Mouse (Mus musculus) heart, postnatal 36 days (tissue): ENCODE data around the gene Gapvd1. TPM values are rescaled to one million over a fixed set of nuclear protein-coding genes. Genes with fewer than 3 reads are reported as not detected.
A peak's percentile ranks its signal among the peaks of the same experiment; 100 is the strongest.

Experiments used
- DNase-seq, 2 experiments: peaks; one replicate each; pipeline ENCODE4 v3.0.0; 2021 to 2022
- intact Hi-C: fragments of 180-260 bp; cut with DNase I; formaldehyde crosslinking; loops from one replicate; pipeline ENCODE4 v1.15.1; 2025
- total RNA-seq, 2 experiments: library from RNA; stranded (reverse); gene quantifications; 2 replicates each; pipeline ENCODE4 v1.2.3; 2021

Gapvd1 gene
- total RNA-seq, 2 experiments from 2014 or later = 37.5 to 41.5 TPM

DNA sequence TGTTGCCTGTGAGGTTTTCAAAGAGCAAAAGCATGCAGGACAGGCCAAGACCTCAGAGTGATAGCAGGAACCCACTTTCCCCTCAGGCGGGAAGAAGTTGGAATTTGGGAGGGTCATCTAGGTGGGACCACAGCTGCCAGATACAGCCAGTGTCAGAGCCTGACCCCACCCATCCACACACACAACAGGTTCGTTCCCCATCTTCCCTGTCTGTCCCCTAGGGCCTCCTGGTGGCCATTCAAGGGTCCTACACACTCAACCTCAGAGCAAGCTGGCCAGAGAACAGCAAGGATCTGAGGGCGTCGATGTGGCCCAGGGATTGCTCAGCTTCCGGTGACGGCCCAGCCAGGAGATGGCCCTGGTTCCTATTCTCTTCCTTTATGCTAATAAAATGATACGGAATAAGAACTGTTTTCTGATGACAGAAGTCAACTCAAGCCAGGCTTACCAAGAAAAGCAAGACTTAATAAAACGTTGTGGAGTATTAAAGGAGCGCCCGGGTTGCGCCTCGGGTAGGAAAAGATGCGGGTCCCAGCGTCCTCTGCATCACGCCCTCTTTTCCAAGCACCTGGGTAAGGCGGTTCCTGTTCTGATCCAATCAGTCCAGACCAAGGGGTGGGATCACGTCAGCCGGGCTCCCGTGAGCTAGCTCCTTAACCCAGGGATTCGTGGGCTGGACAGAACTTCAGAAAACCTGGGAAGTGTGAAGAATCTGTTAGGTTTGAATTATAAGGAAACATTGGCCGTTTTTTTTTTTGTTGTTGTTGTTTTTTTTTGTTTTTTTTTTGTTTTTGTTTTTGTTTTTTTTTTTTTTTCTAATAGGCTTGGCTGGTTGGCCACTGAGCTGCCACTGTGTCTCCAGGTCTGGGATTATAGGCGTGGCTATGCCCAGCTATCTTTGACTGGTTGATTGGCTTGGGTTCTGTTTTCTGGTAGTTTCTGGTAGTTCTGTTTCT is 110.2 kb downstream of the Gapvd1 start:
- DNase-seq = no peak
- intact Hi-C loops = no loop called here

DNA sequence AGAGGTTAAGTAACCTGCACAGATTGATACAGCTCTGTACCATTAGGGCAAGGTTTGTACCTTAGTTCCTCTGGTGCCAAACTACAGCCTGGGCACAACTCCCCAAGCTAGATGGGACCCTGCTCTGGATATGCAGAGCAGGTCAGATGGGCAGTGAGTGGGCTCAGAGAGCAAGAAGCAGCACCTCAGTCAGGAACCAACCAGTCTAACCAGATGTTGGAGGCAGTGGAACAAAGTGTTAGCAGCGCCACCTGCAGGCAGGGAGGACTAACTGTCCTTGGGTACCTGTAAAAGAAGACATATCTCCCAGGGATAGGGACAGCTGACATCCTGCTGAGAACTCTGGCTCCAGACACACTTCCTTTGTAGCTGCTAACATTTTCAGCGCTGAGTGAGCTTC is 112.7 kb downstream of the Gapvd1 start:
- intact Hi-C loops = no loop called here
- peak in 1 of 2 experiments; percentile 26 for DNase-seq

DNA sequence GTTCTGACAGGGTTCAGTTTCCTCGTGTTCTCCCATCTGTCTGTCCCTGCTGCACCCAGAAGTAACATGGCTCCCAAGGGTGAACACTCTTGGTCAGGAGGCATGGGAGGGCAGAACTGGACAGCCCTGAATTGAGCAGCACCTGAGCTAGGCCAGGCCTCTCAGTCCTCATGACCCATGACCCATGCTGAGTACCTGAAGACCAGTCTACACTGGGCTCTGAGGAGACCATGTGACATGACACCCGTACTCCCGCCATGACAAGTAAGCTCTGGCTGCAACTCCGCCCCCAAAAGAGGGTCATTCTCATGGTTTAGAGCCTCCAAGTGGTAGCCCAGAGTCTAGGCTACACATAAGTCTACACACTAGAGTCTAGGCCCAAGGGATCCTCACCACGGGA is 115.3 kb downstream of the Gapvd1 start:
- DNase-seq = no peak
- intact Hi-C loops = loop anchor here (1.0 to 5.0 kb wide), 4 partner anchors 107 to 892 kb away; no protein-coding TSS in a partner anchor

DNA sequence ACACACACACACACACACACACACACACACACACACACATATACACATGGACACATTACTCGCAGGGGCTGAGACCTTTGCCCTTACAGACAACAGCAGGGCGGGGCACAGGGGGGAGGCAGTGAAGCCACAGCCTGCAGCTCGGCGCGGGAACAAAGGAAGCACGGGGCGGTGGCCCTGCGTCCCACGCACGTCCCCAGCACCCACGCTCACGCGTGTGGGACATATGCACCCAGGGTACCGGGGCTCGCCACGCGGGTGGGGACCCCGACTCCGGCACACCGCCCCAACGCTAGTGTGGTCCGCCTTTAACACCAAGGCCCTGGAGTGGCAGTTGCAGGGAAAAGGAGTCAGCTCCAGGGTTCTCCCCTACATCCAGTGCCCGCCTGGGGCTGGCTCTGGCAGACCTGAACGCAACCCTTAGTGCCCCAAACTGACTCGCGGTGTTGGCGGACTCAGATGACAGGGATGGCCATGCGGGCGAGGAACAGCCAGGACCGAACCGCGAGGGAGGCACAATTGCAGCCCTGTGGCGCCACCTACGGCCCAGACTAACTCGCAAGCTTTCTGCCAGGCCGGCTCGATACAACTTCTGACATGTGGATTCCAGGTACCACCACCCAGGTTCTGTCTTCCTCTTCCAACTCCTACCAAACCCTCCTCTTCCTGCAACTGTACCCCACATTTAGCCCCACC is 115.9 kb downstream of the Gapvd1 start:
- intact Hi-C loops = loop anchor here (1.0 to 5.0 kb wide), 4 partner anchors 107 to 892 kb away; no protein-coding TSS in a partner anchor

DNA sequence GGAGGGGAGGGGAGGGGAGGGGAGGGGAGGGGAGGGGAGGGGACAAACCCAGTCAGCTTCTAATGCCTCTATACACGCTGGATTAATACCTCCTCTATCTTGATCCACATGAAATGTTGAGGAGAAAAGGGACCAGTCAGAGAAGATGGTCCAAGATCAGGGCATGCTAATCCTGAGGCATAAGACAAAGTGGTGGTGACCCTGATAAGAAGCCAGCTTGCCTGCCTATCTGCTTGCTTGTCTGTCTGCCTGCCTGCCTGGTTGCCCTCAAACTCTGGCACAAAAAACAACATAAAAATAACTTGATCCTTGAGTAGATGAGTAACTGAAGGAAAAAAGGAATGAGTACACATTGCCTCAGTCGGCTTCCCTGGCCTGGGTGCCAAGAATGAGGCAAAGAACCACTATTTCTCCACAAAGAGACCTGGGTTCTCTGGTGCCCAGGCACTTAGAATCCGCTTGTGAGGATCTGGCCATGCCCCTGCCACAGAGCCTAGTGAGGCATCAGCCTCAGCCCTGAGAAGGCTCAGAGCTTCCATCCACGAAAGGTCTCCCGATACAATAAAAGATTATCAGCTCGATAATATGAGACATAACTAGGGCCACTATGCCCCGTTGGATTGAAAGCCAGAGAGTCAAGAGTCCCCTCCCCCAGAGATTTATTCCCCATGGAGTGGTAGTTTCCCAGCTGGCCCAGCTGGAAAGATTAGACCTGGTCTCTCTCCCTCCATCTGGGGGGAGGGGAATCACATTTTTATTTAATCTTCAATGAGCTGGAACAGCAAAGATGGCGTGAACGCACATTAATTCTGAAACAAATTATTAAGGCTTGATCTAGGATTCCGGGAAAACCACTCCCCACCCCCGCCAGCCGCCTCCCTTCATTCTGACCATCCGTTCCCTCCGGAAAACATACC is 119.5 kb downstream of the Gapvd1 start:
- intact Hi-C loops = loop anchor here (5.0 kb wide), 3 partner anchors 103 to 888 kb away; no protein-coding TSS in a partner anchor
- DNase-seq = no peak

More for the DNA sequence above, 115.9 kb downstream of the Gapvd1 start:
- peak; percentile 84 to 89 for DNase-seq

DNA sequence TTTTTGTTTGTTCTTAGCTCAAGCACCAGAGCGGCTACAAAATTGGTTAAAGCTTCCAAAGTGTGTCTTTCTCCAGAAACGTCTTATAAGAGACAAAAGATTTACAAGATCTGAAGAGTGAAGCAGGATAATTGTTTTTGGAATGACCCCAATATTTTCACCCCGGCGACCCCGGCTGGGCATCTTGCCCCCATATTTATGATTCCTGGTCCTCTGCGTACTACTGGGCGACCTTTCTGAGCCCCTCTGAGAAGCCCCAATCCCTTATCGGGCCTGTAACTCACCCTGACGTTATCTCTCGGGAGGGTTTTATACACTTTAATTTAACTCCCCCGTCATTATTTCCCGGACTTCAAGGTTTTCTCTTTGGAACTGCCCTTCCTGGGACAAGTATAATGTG is 123.0 kb downstream of the Gapvd1 start:
- no peak for DNase-seq
- intact Hi-C loops = no loop called here

DNA sequence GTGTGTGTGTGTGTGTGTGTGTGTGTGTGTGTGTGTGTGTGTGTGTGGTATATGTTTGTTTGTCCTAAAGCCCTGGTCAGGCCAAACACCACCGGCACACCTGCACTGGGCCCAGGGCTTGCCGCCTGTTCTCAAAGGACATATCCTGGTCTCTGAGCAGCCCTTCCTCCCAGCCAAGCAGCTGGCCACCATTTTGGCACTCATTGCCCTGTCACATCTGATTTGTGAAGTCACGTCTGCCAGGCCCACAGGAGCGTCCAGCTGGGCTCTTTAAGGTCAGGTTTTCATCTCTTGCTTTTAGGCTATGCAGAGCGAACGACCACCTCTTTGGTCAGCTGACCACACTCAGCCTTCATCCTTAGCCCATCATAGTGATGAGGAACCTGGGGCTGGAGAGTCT is 124.6 kb downstream of the Gapvd1 start:
- no peak for DNase-seq
- intact Hi-C loops = no loop called here

DNA sequence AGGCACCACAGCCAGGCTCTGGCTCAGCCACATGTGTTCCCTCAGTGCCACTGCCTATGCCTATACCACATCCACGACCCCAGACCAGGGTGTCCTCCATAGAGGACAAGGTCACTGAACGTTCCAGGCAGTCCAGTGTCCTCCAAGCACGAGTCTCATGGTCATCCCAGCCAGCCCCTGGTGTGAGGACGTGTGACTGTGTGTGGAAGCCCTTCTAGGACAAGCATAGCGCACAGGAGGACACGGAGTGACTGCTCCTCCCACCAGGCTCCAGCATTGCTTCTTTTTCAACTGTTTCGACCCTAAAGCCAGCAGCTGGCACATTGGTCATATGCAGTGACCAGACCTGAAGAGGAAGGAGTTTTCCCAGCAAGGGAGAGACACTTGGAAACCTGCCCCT is 125.3 kb downstream of the Gapvd1 start:
- DNase-seq = no peak
- intact Hi-C loops = no loop called here

DNA sequence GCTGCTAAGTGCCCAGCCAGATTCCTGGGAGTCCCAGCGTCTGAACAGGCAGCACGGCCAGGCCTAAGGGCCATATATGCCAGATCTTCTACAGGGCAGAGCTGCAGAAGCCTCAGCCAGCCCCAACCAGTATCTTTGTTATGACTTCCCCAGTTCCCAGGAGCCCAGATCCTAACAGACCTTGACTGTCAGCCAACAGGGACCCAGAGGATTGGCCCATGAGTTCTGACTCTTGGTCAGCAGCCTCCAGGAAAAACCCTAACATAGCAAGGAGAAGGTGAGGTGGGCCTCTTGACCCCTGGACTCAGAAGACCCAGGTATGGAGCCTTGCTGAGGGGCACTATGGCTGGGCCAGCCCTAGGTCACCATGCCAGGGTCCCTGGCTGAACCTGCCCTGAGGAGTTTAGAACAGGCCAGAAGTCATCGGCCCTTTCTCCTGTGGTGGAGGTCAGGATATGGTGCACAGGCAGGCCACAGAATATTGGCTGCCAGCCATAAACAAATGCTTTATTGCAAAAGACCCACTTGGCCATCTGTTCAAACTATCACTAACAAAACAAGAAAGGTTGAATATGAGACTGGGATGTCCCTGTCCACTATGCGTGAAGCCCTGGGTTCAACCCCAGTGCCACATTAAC is 126.0 kb downstream of the Gapvd1 start:
- intact Hi-C loops = no loop called here
- peak in 1 of 2 experiments; percentile 25 for DNase-seq

DNA sequence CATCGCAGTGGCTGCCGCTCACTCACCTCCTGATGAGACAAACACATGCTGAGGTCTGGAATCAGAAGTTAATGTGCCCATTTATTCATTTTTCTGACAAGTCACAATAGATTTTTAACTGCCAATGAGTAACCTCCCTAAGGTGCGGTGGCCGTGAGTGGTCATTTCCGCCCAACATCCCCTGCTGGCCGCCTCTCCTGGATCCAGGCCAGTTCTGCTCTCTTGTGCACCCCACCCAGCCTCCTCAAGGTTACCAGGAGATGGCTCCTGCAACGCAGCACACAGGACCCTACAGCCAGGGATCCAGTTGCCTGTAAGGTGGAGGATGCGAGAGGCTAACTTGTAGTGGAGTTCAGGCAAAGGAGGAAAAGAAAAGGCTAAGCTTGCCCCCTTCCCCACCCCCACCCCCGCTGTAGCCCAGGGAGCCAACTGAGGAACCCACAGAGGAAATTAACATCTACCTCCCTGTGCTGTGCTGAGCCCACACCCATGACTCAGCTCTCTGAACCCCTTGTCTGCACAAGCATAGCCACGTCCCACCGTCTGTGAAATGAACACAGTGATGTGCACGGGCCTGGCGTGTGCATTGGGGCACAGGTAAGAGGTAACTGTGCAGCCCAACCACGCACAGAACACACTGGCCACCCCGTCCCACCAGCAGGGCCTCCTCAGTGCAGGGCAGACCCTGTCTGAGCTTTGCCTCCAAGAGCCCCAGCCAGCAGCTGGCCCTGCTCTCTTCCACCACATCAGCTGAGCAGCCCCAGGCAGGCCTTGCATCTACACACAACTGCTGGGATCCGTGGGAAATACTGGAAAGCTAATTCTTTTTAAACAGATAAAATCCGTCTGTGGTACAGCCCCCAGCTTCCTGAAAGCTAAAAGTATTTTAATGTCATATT is 127.5 kb downstream of the Gapvd1 start:
- DNase-seq = peak; percentile 25 to 39
- intact Hi-C loops = no loop called here

Other genes with a start within 250 kb of the Gapvd1 start
- 100 to 1,000 TPM; 565 to 705 TPM for gene Hspa5, start 16.7 kb upstream of the Gapvd1 start, total RNA-seq
- 10 to 100 TPM; 12.2 to 14.2 TPM for gene Rabepk, start 44.7 kb upstream of the Gapvd1 start, total RNA-seq
- gene Fbxw2, start 71.1 kb upstream of the Gapvd1 start, total RNA-seq = 10 to 100 TPM; 50.4 to 55.3 TPM
- not detected for gene Gm34653, start 77.8 kb upstream of the Gapvd1 start, total RNA-seq
- under 1 TPM; 0.69 to 0.76 TPM for gene Cutal, start 119.2 kb upstream of the Gapvd1 start, total RNA-seq
- gene Psmd5, start 119.7 kb upstream of the Gapvd1 start, total RNA-seq = 10 to 100 TPM; 13.0 to 14.3 TPM
- under 1 TPM; 0.78 to 0.98 TPM for gene Phf19, start 158.8 kb upstream of the Gapvd1 start, total RNA-seq
- gene Traf1, start 206.5 kb upstream of the Gapvd1 start, total RNA-seq = 1 to 10 TPM in 1 of 2 experiments, under 1 TPM in 1; 1.00 to 1.8 TPM